Mouse (Mus musculus): ENCODE measurements around the gene D130043K22Rik. TPM values are rescaled to one million over a fixed set of nuclear protein-coding genes. Genes with fewer than 3 reads are reported as not detected.

D130043K22Rik gene
- polyA plus RNA-seq, 1 experiment from 2014 or later = 1.2 TPM

- no peaks in the 10 kb centered on the region for H3K36me3 ChIP-seq (ENCODE audit: control insufficient read depth, insufficient read depth, low read length)
These were observed 76.3 kb downstream of the D130043K22Rik start for GRCm38 (mm10) chr13:24921281-24921680.

GRCm38 (mm10) chr13:24923991-24924390 lies 79.1 kb downstream of the D130043K22Rik start:
- H3K9me3 ChIP-seq (ENCODE audit: control insufficient read depth, low read length) = no peaks in the 10 kb centered on the region
- 92% methylated on average over 5 of the region's 5 CpGs for WGBS

More at GRCm38 (mm10) chr13:24921281-24921680, 76.3 kb downstream of the D130043K22Rik start:
- Histone ChIP-seq H3K9ac (ENCODE audit: low read length) (no peak overlapping the region), H3K9me3 (ENCODE audit: control insufficient read depth, low read length) (no peaks in the 10 kb centered on the region), H3K27ac (ENCODE audit: low read depth, low read length) (no peak overlapping the region), H3K4me1 (ENCODE audit: control insufficient read depth, insufficient read depth, low read length) (no peaks in the 10 kb centered on the region), H3K4me3 (ENCODE audit: low read depth, low read length) (no peak overlapping the region), H3K27me3 (ENCODE audit: control insufficient read depth, insufficient read depth, low read length) (no peaks in the 10 kb centered on the region), H3K4me2 (ENCODE audit: low read depth) (no peak overlapping the region)
- ATAC-seq (ENCODE audit: insufficient read depth, low FRiP score, low TSS enrichment) = no peak
- 70% methylated on average over 6 of the region's 6 CpGs for WGBS
- no peak for DNase-seq (ENCODE audit: low spot score)

GRCm38 (mm10) chr13:24930591-24930990 lies 85.7 kb downstream of the D130043K22Rik start:
- no peak overlapping the region for H3K27ac ChIP-seq (ENCODE audit: low read depth, low read length)
- DNase-seq (ENCODE audit: low spot score) (no peak), ATAC-seq (ENCODE audit: insufficient read depth, low FRiP score, low TSS enrichment) (no peak)
- H3K4me1 ChIP-seq (ENCODE audit: control insufficient read depth, insufficient read depth, low read length) = no peaks in the 10 kb centered on the region
- no peak overlapping the region for H3K9ac ChIP-seq (ENCODE audit: low read length)
- H3K27me3 ChIP-seq (ENCODE audit: control insufficient read depth, insufficient read depth, low read length) = no peaks in the 10 kb centered on the region
- no peaks in the 10 kb centered on the region for H3K9me3 ChIP-seq (ENCODE audit: control insufficient read depth, low read length)
- H3K4me2 ChIP-seq (ENCODE audit: low read depth) = no peak overlapping the region
- no peak overlapping the region for H3K4me3 ChIP-seq (ENCODE audit: low read depth, low read length)
- no peaks in the 10 kb centered on the region for H3K36me3 ChIP-seq (ENCODE audit: control insufficient read depth, insufficient read depth, low read length)

More at GRCm38 (mm10) chr13:24923991-24924390, 79.1 kb downstream of the D130043K22Rik start:
- no peak overlapping the region for H3K9ac ChIP-seq (ENCODE audit: low read length)
- no peak for DNase-seq (ENCODE audit: low spot score)
- H3K27me3 ChIP-seq (ENCODE audit: control insufficient read depth, insufficient read depth, low read length) = no peaks in the 10 kb centered on the region
- no peak overlapping the region for H3K27ac ChIP-seq (ENCODE audit: low read depth, low read length)
- H3K4me3 ChIP-seq (ENCODE audit: low read depth, low read length) = no peak overlapping the region
- no peaks in the 10 kb centered on the region for H3K4me1 ChIP-seq (ENCODE audit: control insufficient read depth, insufficient read depth, low read length)
- no peaks in the 10 kb centered on the region for H3K36me3 ChIP-seq (ENCODE audit: control insufficient read depth, insufficient read depth, low read length)
- no peak for ATAC-seq (ENCODE audit: insufficient read depth, low FRiP score, low TSS enrichment)
- no peak overlapping the region for H3K4me2 ChIP-seq (ENCODE audit: low read depth)

GRCm38 (mm10) chr13:24933199-24933598 lies 88.3 kb downstream of the D130043K22Rik start:
- Histone ChIP-seq H3K27ac (ENCODE audit: low read depth, low read length) (no peak overlapping the region), H3K36me3 (ENCODE audit: control insufficient read depth, insufficient read depth, low read length) (no peaks in the 10 kb centered on the region), H3K4me1 (ENCODE audit: control insufficient read depth, insufficient read depth, low read length) (no peaks in the 10 kb centered on the region), H3K27me3 (ENCODE audit: control insufficient read depth, insufficient read depth, low read length) (no peaks in the 10 kb centered on the region), H3K9ac (ENCODE audit: low read length) (no peak overlapping the region), H3K4me2 (ENCODE audit: low read depth) (no peak overlapping the region), H3K4me3 (ENCODE audit: low read depth, low read length) (no peak overlapping the region), H3K9me3 (ENCODE audit: control insufficient read depth, low read length) (no peaks in the 10 kb centered on the region)
- ATAC-seq (ENCODE audit: insufficient read depth, low FRiP score, low TSS enrichment) (no peak), DNase-seq (ENCODE audit: low spot score) (no peak)
- WGBS = 87% methylated on average over 7 of the region's 7 CpGs

GRCm38 (mm10) chr13:24936772-24937107 lies 91.8 kb downstream of the D130043K22Rik start:
- 55% methylated on average over 5 of the region's 5 CpGs for WGBS
- no peaks in the 10 kb centered on the region for H3K4me1 ChIP-seq (ENCODE audit: control insufficient read depth, insufficient read depth, low read length)
- no peak overlapping the region; the same call in 1 of the 2 replicates for H3K9ac ChIP-seq (ENCODE audit: low read length)
- H3K4me3 ChIP-seq (ENCODE audit: low read depth, low read length) = peak overlapping the region; percentile 71
- H3K27ac ChIP-seq (ENCODE audit: low read depth, low read length) = no peak overlapping the region
- no peaks in the 10 kb centered on the region for H3K9me3 ChIP-seq (ENCODE audit: control insufficient read depth, low read length)
- DNase-seq (ENCODE audit: low spot score) (no peak), ATAC-seq (ENCODE audit: insufficient read depth, low FRiP score, low TSS enrichment) (0 out of 2 replicates have a peak, but pooled peaks have one; percentile 10)
- no peaks in the 10 kb centered on the region for H3K36me3 ChIP-seq (ENCODE audit: control insufficient read depth, insufficient read depth, low read length)
- H3K4me2 ChIP-seq (ENCODE audit: low read depth) = peak overlapping the region; percentile 66
- no peaks in the 10 kb centered on the region for H3K27me3 ChIP-seq (ENCODE audit: control insufficient read depth, insufficient read depth, low read length)

- whole genome bisulfite sequencing = under 1% methylated on average over 75 of the region's 75 CpGs
- H3K4me1 ChIP-seq (ENCODE audit: control insufficient read depth, insufficient read depth, low read length) = no peaks in the 10 kb centered on the region
- peak; percentile 86 for DNase-seq (ENCODE audit: low spot score)
- no peaks in the 10 kb centered on the region for H3K36me3 ChIP-seq (ENCODE audit: control insufficient read depth, insufficient read depth, low read length)
- peak within 1 kb of the TSS; percentile 70 for H3K9ac ChIP-seq (ENCODE audit: low read length)
- H3K4me3 ChIP-seq (ENCODE audit: low read depth, low read length) = peak within 1 kb of the TSS; percentile 71
- H3K27me3 ChIP-seq (ENCODE audit: control insufficient read depth, insufficient read depth, low read length) = no peaks in the 10 kb centered on the region
- H3K27ac ChIP-seq (ENCODE audit: low read depth, low read length) = no peak within 1 kb of the TSS
- H3K9me3 ChIP-seq (ENCODE audit: control insufficient read depth, low read length) = no peaks in the 10 kb centered on the region
- H3K4me2 ChIP-seq (ENCODE audit: low read depth) = peak within 1 kb of the TSS; percentile 66
- peak; percentile 85 for ATAC-seq (ENCODE audit: insufficient read depth, low FRiP score, low TSS enrichment)
These were observed 92.3 kb downstream of the D130043K22Rik start, which contains the start of gene Aldh5a1 for GRCm38 (mm10) chr13:24937108-24937838. Aldh5a1 (minus strand) TSS chr13:24937661.

GRCm38 (mm10) chr13:24937839-24938166 lies 92.9 kb downstream of the D130043K22Rik start:
- no peak overlapping the region for H3K27ac ChIP-seq (ENCODE audit: low read depth, low read length)
- ATAC-seq (ENCODE audit: insufficient read depth, low FRiP score, low TSS enrichment) (no peak), DNase-seq (ENCODE audit: low spot score) (no peak)

GRCm38 (mm10) chr13:24938683-24939082 lies 93.7 kb downstream of the D130043K22Rik start:
- Histone ChIP-seq H3K9ac (ENCODE audit: low read length) (no peak overlapping the region), H3K27me3 (ENCODE audit: control insufficient read depth, insufficient read depth, low read length) (no peaks in the 10 kb centered on the region), H3K27ac (ENCODE audit: low read depth, low read length) (no peak overlapping the region), H3K4me1 (ENCODE audit: control insufficient read depth, insufficient read depth, low read length) (0 out of 2 replicates have a peak, but pooled peaks cover 4% of the 10 kb centered on the region), H3K4me2 (ENCODE audit: low read depth) (no peak overlapping the region), H3K9me3 (ENCODE audit: control insufficient read depth, low read length) (no peaks in the 10 kb centered on the region), H3K4me3 (ENCODE audit: low read depth, low read length) (no peak overlapping the region), H3K36me3 (ENCODE audit: control insufficient read depth, insufficient read depth, low read length) (no peaks in the 10 kb centered on the region)
- DNase-seq (ENCODE audit: low spot score) (peak; percentile 56), ATAC-seq (ENCODE audit: insufficient read depth, low FRiP score, low TSS enrichment) (no peak)
- 29% methylated on average over 9 of the region's 9 CpGs for whole genome bisulfite sequencing

More at GRCm38 (mm10) chr13:24937839-24938166, 92.9 kb downstream of the D130043K22Rik start:
- H3K4me3 ChIP-seq (ENCODE audit: low read depth, low read length) = peak overlapping the region; percentile 71
- 20% methylated on average over 12 of the region's 12 CpGs for WGBS
- H3K4me2 ChIP-seq (ENCODE audit: low read depth) = peak overlapping the region; percentile 66
- 0 out of 2 replicates have a peak, but pooled peaks cover 2% of the 10 kb centered on the region for H3K4me1 ChIP-seq (ENCODE audit: control insufficient read depth, insufficient read depth, low read length)
- H3K27me3 ChIP-seq (ENCODE audit: control insufficient read depth, insufficient read depth, low read length) = no peaks in the 10 kb centered on the region
- peak overlapping the region; percentile 70 for H3K9ac ChIP-seq (ENCODE audit: low read length)
- no peaks in the 10 kb centered on the region for H3K36me3 ChIP-seq (ENCODE audit: control insufficient read depth, insufficient read depth, low read length)
- no peaks in the 10 kb centered on the region for H3K9me3 ChIP-seq (ENCODE audit: control insufficient read depth, low read length)

GRCm38 (mm10) chr13:24939472-24939871 lies 94.5 kb downstream of the D130043K22Rik start:
- no peaks in the 10 kb centered on the region for H3K36me3 ChIP-seq (ENCODE audit: control insufficient read depth, insufficient read depth, low read length)
- WGBS = 87% methylated on average over 9 of the region's 9 CpGs
- H3K27me3 ChIP-seq (ENCODE audit: control insufficient read depth, insufficient read depth, low read length) = no peaks in the 10 kb centered on the region
- DNase-seq (ENCODE audit: low spot score) (no peak), ATAC-seq (ENCODE audit: insufficient read depth, low FRiP score, low TSS enrichment) (no peak)
- no peak overlapping the region for H3K9ac ChIP-seq (ENCODE audit: low read length)
- H3K27ac ChIP-seq (ENCODE audit: low read depth, low read length) = no peak overlapping the region
- no peaks in the 10 kb centered on the region for H3K9me3 ChIP-seq (ENCODE audit: control insufficient read depth, low read length)
- H3K4me1 ChIP-seq (ENCODE audit: control insufficient read depth, insufficient read depth, low read length) = 0 out of 2 replicates have a peak, but pooled peaks cover 4% of the 10 kb centered on the region
- no peak overlapping the region for H3K4me2 ChIP-seq (ENCODE audit: low read depth)
- H3K4me3 ChIP-seq (ENCODE audit: low read depth, low read length) = no peak overlapping the region
